Mouse (Mus musculus) heart, postnatal 0 days (tissue): ENCODE data around the gene Pard3b.

Experiments
- CTCF ChIP-seq: IDR thresholded peaks from 2 replicates; pipeline ENCODE4 v1.5.1; 2016; ENCODE audit warnings: antibody characterized with exemption, control low read depth, low read depth
- EP300 ChIP-seq: IDR thresholded peaks from 2 replicates; pipeline ENCODE4 v1.6.1; 2016; ENCODE audit warnings: antibody characterized with exemption, low read depth

- TF ChIP-seq CTCF (no peak), EP300 (no peak)
Observed at GRCm38 (mm10) chr1:62282835-62283234, 644.2 kb downstream of the Pard3b start.
